Mouse (Mus musculus) kidney, postnatal 4 days (tissue): ENCODE data around the gene 1700018B08Rik.

ENCODE experiments used
- DNase-seq, 2 experiments: peaks; one replicate each; pipeline ENCODE4 v3.0.0; 2021; ENCODE audit warnings: mixed read lengths in 2 of 2

1700018B08Rik gene

DNA sequence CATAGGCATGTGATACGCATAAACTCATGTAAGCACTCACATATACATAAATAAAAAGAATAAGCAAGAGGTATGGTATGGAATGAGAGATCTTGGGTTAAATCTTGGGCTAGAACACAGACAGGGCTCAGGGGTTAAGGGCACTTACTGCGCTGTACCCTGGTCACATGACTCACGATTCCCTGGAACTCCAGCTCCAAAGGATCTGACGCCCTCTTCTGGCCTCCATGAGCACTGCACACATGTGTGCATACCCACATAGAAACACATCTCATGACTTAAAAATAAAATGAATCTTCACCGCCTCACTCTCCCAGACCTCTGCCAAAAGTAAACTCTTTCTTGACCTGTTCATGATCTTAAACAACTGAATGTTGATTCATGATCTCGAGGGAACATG lies 46.5 kb downstream of the 1700018B08Rik start:
- no peak for DNase-seq

DNA sequence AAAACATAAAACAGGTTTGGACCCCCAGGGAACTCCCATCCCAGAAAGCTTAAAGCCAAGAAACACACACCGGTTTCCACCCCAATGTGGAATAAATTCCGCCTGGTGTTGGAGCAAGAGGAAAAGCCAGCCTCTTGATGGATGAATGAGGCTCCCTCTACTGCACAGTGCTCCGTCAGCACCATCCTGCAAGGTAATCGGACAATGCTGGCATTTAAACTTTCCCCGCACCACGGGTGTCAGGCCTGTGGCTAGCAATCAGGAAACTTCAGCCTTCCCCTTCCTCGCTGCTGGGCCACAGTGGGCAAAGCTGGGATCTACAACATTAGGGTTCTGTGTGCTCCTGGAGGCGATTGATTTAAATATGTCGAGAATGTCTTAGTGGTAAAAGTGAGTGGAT lies 52.5 kb downstream of the 1700018B08Rik start:
- DNase-seq = no peak

- DNase-seq = peak in 1 of 2 experiments; percentile 33
Measured at GRCm38 (mm10) chr8:121484072-121484782, 59.9 kb downstream of the 1700018B08Rik start.
